Mouse (Mus musculus) MEL (cell line): ENCODE data around the gene Ifna2.

ENCODE experiments used
- CTCF ChIP-seq, 3 experiments: IDR thresholded peaks in 2 of 3; conservative IDR thresholded peaks in 1 of 3; 2 replicates each; pipeline ENCODE4 v1.5.1; 2011 to 2012; ENCODE audit warnings: low read length in 3 of 3, low read depth in 2 of 3, mild to moderate bottlenecking in 2 of 3, improper control_type of control experiment in 1 of 3, inconsistent platforms in 1 of 3, mixed read lengths in 1 of 3, moderate library complexity in 1 of 3; ENCODE audit not compliant: control insufficient read depth in 1 of 3, insufficient read depth in 1 of 3, poor library complexity in 1 of 3, severe bottlenecking in 1 of 3
- EP300 ChIP-seq, 2 experiments: IDR thresholded peaks; 2 replicates each; pipeline ENCODE4 v1.6.1; 2011; ENCODE audit warnings: improper control_type of control experiment in 2 of 2, low read length in 2 of 2, low read depth in 1 of 2, mild to moderate bottlenecking in 1 of 2
- GATA1 ChIP-seq: IDR thresholded peaks from 2 replicates; pipeline ENCODE4 v1.6.1; 2011; ENCODE audit warnings: low read depth, low read length, improper control_type of control experiment
- JUND ChIP-seq: IDR thresholded peaks from 2 replicates; pipeline ENCODE4 v1.6.1; 2011; ENCODE audit warnings: low read depth, mild to moderate bottlenecking, improper control_type of control experiment, low read length
- MAFK ChIP-seq: IDR thresholded peaks from 2 replicates; pipeline ENCODE4 v1.6.1; 2011; ENCODE audit warnings: low read depth, mild to moderate bottlenecking, low read length, improper control_type of control experiment, borderline replicate concordance
- MAX ChIP-seq: IDR thresholded peaks from 2 replicates; pipeline ENCODE4 v1.6.1; 2011; ENCODE audit warnings: low read length, improper control_type of control experiment
- MXI1 ChIP-seq: IDR thresholded peaks from 2 replicates; pipeline ENCODE4 v1.6.1; 2011; ENCODE audit warnings: mild to moderate bottlenecking, low read depth, low read length, improper control_type of control experiment
- POLR2A ChIP-seq, 2 experiments: IDR thresholded peaks; 2 replicates each; pipeline ENCODE4 v1.6.1; 2011 to 2012; ENCODE audit warnings: low read length in 2 of 2, mild to moderate bottlenecking in 2 of 2, control low read depth in 1 of 2, improper control_type of control experiment in 1 of 2, low read depth in 1 of 2, moderate library complexity in 1 of 2; ENCODE audit not compliant: control insufficient read depth in 1 of 2, insufficient read depth in 1 of 2, poor library complexity in 1 of 2
- POLR2AphosphoS2 ChIP-seq: IDR thresholded peaks from 2 replicates; pipeline ENCODE4 v1.6.1; 2011; ENCODE audit warnings: low read length, improper control_type of control experiment
- TAL1 ChIP-seq: IDR thresholded peaks from 2 replicates; pipeline ENCODE4 v1.6.1; 2012; ENCODE audit warnings: mild to moderate bottlenecking, inconsistent platforms, low read length, moderate library complexity, mixed read lengths
- TCF12 ChIP-seq: IDR thresholded peaks from 2 replicates; pipeline ENCODE4 v1.6.1; 2014; ENCODE audit warnings: low read depth, mild to moderate bottlenecking, inconsistent platforms, low read length, improper control_type of control experiment, moderate library complexity
- UBTF ChIP-seq: IDR thresholded peaks from 2 replicates; pipeline ENCODE4 v1.6.1; 2012; ENCODE audit warnings: low read depth, mild to moderate bottlenecking, inconsistent platforms, low read length, improper control_type of control experiment, moderate library complexity, borderline replicate concordance; ENCODE audit not compliant: insufficient read depth
- USF1 ChIP-seq: IDR thresholded peaks from 2 replicates; pipeline ENCODE4 v1.6.1; 2014; ENCODE audit warnings: low read depth, mild to moderate bottlenecking, inconsistent platforms, low read length, improper control_type of control experiment, moderate library complexity
- ZKSCAN1 ChIP-seq: IDR thresholded peaks from 2 replicates; pipeline ENCODE4 v1.6.1; 2012; ENCODE audit warnings: low read depth, mild to moderate bottlenecking, inconsistent platforms, low read length, improper control_type of control experiment, moderate library complexity

DNA sequence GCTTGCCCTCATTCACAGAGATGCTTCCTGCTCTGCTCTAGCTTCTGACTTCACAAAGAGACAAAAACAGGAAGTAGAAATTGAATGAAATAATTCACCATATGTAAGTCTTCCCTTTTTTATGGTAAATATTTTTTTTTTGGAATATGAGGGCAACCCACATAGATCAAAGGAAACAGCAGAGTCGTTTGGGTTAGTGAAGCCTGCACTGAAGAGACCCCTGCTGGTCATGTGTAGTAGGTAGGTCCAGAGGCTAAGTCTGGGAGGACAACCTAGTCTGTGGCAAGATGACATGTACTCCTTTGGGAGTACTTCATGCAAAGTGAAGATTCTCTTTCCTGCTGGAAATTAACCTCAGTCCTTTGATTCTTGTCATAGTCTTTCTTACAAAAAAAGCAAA is 43.6 kb upstream of the Ifna2 start:
- TF ChIP-seq GATA1 (no peak), USF1 (no peak), MAFK (no peak), CTCF (IDR thresholded peaks at IDR 0.05 in 2 of 3, conservative IDR thresholded peaks at IDR 0.05 in 1 of 3; ENCODE audit: control insufficient read depth in 1 of 3, insufficient read depth in 1 of 3, low read depth in 2 of 3, low read length in 3 of 3, poor library complexity in 1 of 3, severe bottlenecking in 1 of 3) (peak; percentile 53 to 63 (median 60)), EP300 (IDR thresholded peaks at IDR 0.05; ENCODE audit: low read depth in 1 of 2, low read length in 2 of 2) (no peak), TAL1 (no peak), POLR2A (IDR thresholded peaks at IDR 0.05; ENCODE audit: control insufficient read depth in 1 of 2, insufficient read depth in 1 of 2, low read depth in 1 of 2, low read length in 2 of 2, poor library complexity in 1 of 2) (no peak), JUND (no peak), UBTF (no peak), TCF12 (no peak), POLR2AphosphoS2 (no peak), MXI1 (no peak), MAX (no peak), ZKSCAN1 (no peak)
